Mouse (Mus musculus): ENCODE measurements around the gene Fam25c.
"Not testable (repeated sequence)": the region's sequence is repeated elsewhere in the genome, so short reads cannot be mapped to it uniquely, and the experiment has no call there.

Fam25c gene

GRCm38 (mm10) chr14:34355301-34355700, at the start of gene Fam25c:
Fam25c (minus strand) TSS chr14:34355433.
- DNase-seq, result no peak

GRCm38 (mm10) chr14:34403424-34403823, 48.2 kb upstream of the Fam25c start:
- no peak for DNase-seq

- DNase-seq, result peak in 1 of 2 experiments; percentile 19
Measured at GRCm38 (mm10) chr14:34402871-34403270, 47.6 kb upstream of the Fam25c start.

GRCm38 (mm10) chr14:34401135-34401534, 45.9 kb upstream of the Fam25c start:
- DNase-seq, result peak; percentile 79 to 85

- DNase-seq, result no peak
Measured at GRCm38 (mm10) chr14:34400021-34400420, 44.8 kb upstream of the Fam25c start.

- no peak for DNase-seq
Measured at GRCm38 (mm10) chr14:34399301-34399700, 44.1 kb upstream of the Fam25c start.

- DNase-seq, result no peak
Measured at GRCm38 (mm10) chr14:34398901-34399300, 43.7 kb upstream of the Fam25c start.

GRCm38 (mm10) chr14:34397871-34398270, 42.6 kb upstream of the Fam25c start:
- DNase-seq, result peak; percentile 15 to 42

GRCm38 (mm10) chr14:34393295-34393694, 38.1 kb upstream of the Fam25c start:
- no peak for DNase-seq

GRCm38 (mm10) chr14:34382921-34383704, 27.9 kb upstream of the Fam25c start:
- no peak for DNase-seq

- peak in 1 of 2 experiments; percentile 15 for DNase-seq
Measured at GRCm38 (mm10) chr14:34378560-34379331, 23.5 kb upstream of the Fam25c start.

GRCm38 (mm10) chr14:34377121-34377520, 21.9 kb upstream of the Fam25c start:
- DNase-seq, result no peak

- DNase-seq, result no peak
Measured at GRCm38 (mm10) chr14:34375941-34376340, 20.7 kb upstream of the Fam25c start.

GRCm38 (mm10) chr14:34375415-34375904, 20.2 kb upstream of the Fam25c start, which contains the start of gene Mmrn2:
Mmrn2 (plus strand) TSS chr14:34375465.
- DNase-seq, result no peak

- peak in 1 of 2 experiments; percentile 9 for DNase-seq
Measured at GRCm38 (mm10) chr14:34374577-34374976, 19.3 kb upstream of the Fam25c start, which contains the start of gene Sncg. Sncg (minus strand) TSS chr14:34374789.

- DNase-seq, result no peak
Measured at GRCm38 (mm10) chr14:34373581-34373980, 18.3 kb upstream of the Fam25c start.

- DNase-seq, result peak; percentile 79 to 83
Measured at GRCm38 (mm10) chr14:34372646-34373045, 17.4 kb upstream of the Fam25c start.

- no peak for DNase-seq
Measured at GRCm38 (mm10) chr14:34371763-34372162, 16.5 kb upstream of the Fam25c start.

- DNase-seq, result no peak
Measured at GRCm38 (mm10) chr14:34370921-34371320, 15.7 kb upstream of the Fam25c start.

- peak; percentile 27 to 32 for DNase-seq
Measured at GRCm38 (mm10) chr14:34370203-34370602, 15.0 kb upstream of the Fam25c start.

GRCm38 (mm10) chr14:34365147-34365507, 9.9 kb upstream of the Fam25c start:
- DNase-seq, result no peak

- DNase-seq, result not testable (repeated sequence)
Measured at GRCm38 (mm10) chr14:34364254-34365146, 9.3 kb upstream of the Fam25c start.
